Mouse (Mus musculus) lung, embryonic 14.5 days (tissue): ENCODE results near the gene Inpp5e. TPM values are rescaled to one million over a fixed set of nuclear protein-coding genes. Genes with fewer than 3 reads are reported as not detected.
A peak's percentile ranks its signal among the peaks of the same experiment; 100 is the strongest.

Experiments
- ATAC-seq: fragments of 200-750 bp; cut with Nextera tagmentation; 2 replicates; pipeline ENCODE4 v1.8.0; 2017; ENCODE audit warnings: mild to moderate bottlenecking, moderate TSS enrichment, moderate library complexity; ENCODE audit not compliant: insufficient read depth
- DNase-seq: peaks from one replicate; pipeline ENCODE4 v3.0.0-alpha.2; 2015
- H3K27ac ChIP-seq: fragments of 300-500 bp; sonication (generic); 2 replicates; pipeline ENCODE4 v1.5.1; 2014; ENCODE audit warnings: low read depth, mild to moderate bottlenecking, moderate library complexity
- H3K27me3 ChIP-seq: fragments of 300-500 bp; sonication (generic); 2 replicates; pipeline ENCODE4 v1.6.1; 2014; ENCODE audit warnings: low read length, control low read depth; ENCODE audit not compliant: insufficient read depth
- H3K36me3 ChIP-seq: fragments of 300-500 bp; sonication (generic); 2 replicates; pipeline ENCODE4 v1.6.1; 2014; ENCODE audit warnings: control low read depth; ENCODE audit not compliant: insufficient read depth
- H3K4me1 ChIP-seq: fragments of 300-500 bp; sonication (generic); 2 replicates; pipeline ENCODE4 v1.6.1; 2014; ENCODE audit warnings: antibody characterized with exemption, control low read depth; ENCODE audit not compliant: insufficient read depth
- H3K4me2 ChIP-seq: fragments of 300-500 bp; sonication (generic); 2 replicates; pipeline ENCODE4 v1.6.1; 2014; ENCODE audit warnings: mild to moderate bottlenecking
- H3K4me3 ChIP-seq: fragments of 300-500 bp; sonication (generic); 2 replicates; pipeline ENCODE4 v1.5.1; 2014; ENCODE audit warnings: low read depth, low read length
- H3K9ac ChIP-seq: fragments of 300-500 bp; sonication (generic); 2 replicates; pipeline ENCODE4 v1.6.1; 2014
- H3K9me3 ChIP-seq: fragments of 300-500 bp; sonication (generic); 2 replicates; pipeline ENCODE4 v1.6.1; 2016; ENCODE audit warnings: low read depth, low read length, control low read depth
- CTCF ChIP-seq: IDR thresholded peaks from 2 replicates; pipeline ENCODE4 v1.5.1; 2016; ENCODE audit warnings: antibody characterized with exemption, low read depth
- WGBS: fragments of 180-500 bp; shearing (Covaris S2); extraction: QIAGEN DNeasy Blood & Tissue Kit; methylation state at CpG from one replicate; pipeline ENCODE4 v1.1.7; 2014; 5-methylcytosine and 5-hydroxymethylcytosine counted together
- polyA plus RNA-seq: library from polyadenylated mRNA; unstranded; fragments of >200 nt; fragmentation: Nextera tagmentation; extraction: Ambion mirVana; gene quantifications from 2 replicates; pipeline ENCODE4 v1.2.1, GENCODE M21; 2014

The Inpp5e gene
- 18.6 and 22.4 TPM in 2 replicates for polyA plus RNA-seq

GRCm38 (mm10) chr2:26408515-26409356 lies at the start of gene Inpp5e:
TSS of gene Inpp5e (minus strand) at chr2:26409203.
- H3K9me3 ChIP-seq, result no peaks in the 10 kb centered on the region
- H3K9ac ChIP-seq, result peak within 1 kb of the TSS; percentile 94
- TF ChIP-seq CTCF, result peak; percentile 90
- 0% methylated on average over 57 of the region's 57 CpGs for WGBS
- peak within 1 kb of the TSS; percentile 66; the same call in 1 of the 2 replicates for H3K27ac ChIP-seq
- peaks cover 45% of the 10 kb centered on the region for H3K36me3 ChIP-seq
- peak; percentile 95 for ATAC-seq
- peaks cover 20% of the 10 kb centered on the region for H3K4me1 ChIP-seq
- peak within 1 kb of the TSS; percentile 91 for H3K4me2 ChIP-seq
- peak; percentile 97 for DNase-seq
- peak within 1 kb of the TSS; percentile 95 for H3K4me3 ChIP-seq
- H3K27me3 ChIP-seq, result no peaks in the 10 kb centered on the region

DNA sequence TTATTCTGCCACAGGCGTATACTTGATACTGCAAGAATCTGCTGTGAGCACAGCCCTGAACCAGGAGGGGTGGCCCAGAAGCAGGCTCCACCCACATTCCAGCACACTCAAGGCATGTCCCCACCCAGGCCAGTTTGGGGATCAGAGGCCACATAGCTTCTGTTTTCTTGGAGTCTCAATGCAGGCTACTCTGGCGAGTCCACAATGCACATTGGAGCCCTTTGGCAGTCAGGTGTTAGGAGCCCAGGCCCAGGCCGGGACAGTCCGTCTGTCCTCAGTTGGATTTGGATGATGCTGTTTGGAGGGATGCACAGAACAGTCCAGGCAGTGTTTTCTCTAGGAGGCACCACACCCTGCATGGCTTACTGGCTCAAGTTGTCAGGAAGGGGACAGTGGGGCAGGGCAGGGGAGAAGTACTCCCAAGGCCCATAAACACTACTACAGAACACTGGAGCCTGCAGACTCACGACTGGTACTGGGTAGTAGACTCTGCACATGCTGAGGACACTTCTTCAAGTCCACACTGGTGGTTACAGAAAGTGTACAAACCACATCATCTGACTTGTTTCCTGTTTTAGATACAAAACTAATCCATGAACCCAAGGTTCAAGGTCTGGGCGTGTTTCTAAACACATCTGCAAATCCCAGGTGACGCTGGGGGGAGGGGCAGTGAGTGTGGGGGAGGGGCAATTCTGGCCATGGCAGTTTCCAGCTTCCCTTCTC lies 49.6 kb upstream of the Inpp5e start:
- no peak overlapping the region for H3K9ac ChIP-seq
- peak; percentile 70 for DNase-seq
- H3K4me3 ChIP-seq, result no peak overlapping the region

DNA sequence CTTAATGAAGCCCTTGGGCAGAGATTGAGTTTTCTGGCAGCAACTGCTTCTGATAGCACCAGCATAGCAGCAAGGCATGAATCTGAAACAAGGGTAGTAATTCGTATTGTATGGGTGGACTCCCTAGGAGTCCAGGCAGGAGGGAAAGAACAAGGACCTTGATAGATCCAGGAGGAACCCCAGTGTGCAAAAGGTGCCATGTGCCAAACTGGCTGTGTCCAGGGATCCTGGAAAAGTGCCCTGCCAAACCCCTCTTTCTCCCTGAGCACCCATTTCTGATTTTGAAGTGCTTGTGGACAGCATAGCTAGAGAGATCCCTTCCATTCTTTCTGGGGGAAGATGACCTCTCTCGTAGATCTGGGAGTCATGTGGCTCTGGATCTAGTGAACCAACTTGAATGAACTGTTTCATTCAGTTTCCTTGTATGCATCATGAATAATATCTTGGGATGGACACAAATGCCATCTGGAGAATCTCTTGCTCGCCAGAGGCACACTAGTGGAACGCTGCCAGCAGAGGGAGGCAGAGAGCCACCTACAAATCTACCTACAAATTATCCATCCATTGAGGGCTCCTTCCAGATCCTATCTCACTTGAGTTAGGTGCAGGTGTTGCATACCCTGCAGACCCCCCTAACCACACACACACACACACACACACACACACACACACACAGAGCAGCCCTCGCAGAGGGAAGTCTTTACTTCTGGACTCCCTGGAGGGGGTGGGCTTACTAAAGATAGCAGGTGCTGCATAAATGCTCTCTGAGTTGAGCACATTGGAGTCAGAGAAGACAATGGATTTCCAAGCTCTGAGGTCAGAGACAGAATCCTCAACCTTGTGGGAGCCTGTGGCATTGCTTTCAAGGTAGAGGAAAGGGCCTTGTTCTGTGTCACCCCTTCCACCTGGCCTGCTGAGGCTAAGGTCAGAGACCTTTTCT lies 40.4 kb upstream of the Inpp5e start:
- peak; percentile 94 for TF ChIP-seq CTCF
- Histone ChIP-seq H3K36me3 (no peaks in the 10 kb centered on the region), H3K4me1 (peaks cover 6% of the 10 kb centered on the region), H3K9ac (no peak overlapping the region), H3K4me2 (no peak overlapping the region), H3K4me3 (no peak overlapping the region), H3K9me3 (no peaks in the 10 kb centered on the region), H3K27ac (no peak overlapping the region), H3K27me3 (no peaks in the 10 kb centered on the region)
- WGBS, result 18% methylated on average over 5 of the region's 5 CpGs
- DNase-seq (peak; percentile 90), ATAC-seq (no peak)

More for the DNA sequence above, 49.6 kb upstream of the Inpp5e start:
- Histone ChIP-seq H3K27ac (peak overlapping the region; percentile 70), H3K4me2 (no peak overlapping the region), H3K27me3 (no peaks in the 10 kb centered on the region), H3K4me1 (peaks cover 13% of the 10 kb centered on the region), H3K9me3 (no peaks in the 10 kb centered on the region), H3K36me3 (peaks cover 56% of the 10 kb centered on the region)
- TF ChIP-seq CTCF, result no peak
- peak; percentile 79 for ATAC-seq
- 17% methylated on average over 7 of the region's 7 CpGs for WGBS

GRCm38 (mm10) chr2:26447451-26447850 lies 38.4 kb upstream of the Inpp5e start:
- Histone ChIP-seq H3K9ac (peak overlapping the region; percentile 10; the same call in 1 of the 2 replicates), H3K9me3 (no peaks in the 10 kb centered on the region)

GRCm38 (mm10) chr2:26446671-26447070 lies 37.7 kb upstream of the Inpp5e start:
- H3K27ac ChIP-seq, result peak overlapping the region; percentile 42; the same call in 1 of the 2 replicates
- 67% methylated on average over 4 of the region's 4 CpGs for WGBS
- ATAC-seq (no peak), DNase-seq (no peak)
- peaks cover 4% of the 10 kb centered on the region for H3K36me3 ChIP-seq
- H3K4me2 ChIP-seq, result peak overlapping the region; percentile 88
- no peaks in the 10 kb centered on the region for H3K27me3 ChIP-seq
- peak overlapping the region; percentile 94 for H3K4me3 ChIP-seq
- no peak for TF ChIP-seq CTCF
- no peaks in the 10 kb centered on the region for H3K9me3 ChIP-seq
- H3K4me1 ChIP-seq, result peaks cover 14% of the 10 kb centered on the region
- H3K9ac ChIP-seq, result peak overlapping the region; percentile 71

More at GRCm38 (mm10) chr2:26447451-26447850, 38.4 kb upstream of the Inpp5e start:
- no peaks in the 10 kb centered on the region for H3K36me3 ChIP-seq
- no peak overlapping the region for H3K27ac ChIP-seq
- TF ChIP-seq CTCF, result no peak
- 54% methylated on average over 1 of the region's 1 CpGs for WGBS
- ATAC-seq (no peak), DNase-seq (no peak)
- H3K4me1 ChIP-seq, result peaks cover 14% of the 10 kb centered on the region
- no peak overlapping the region for H3K4me3 ChIP-seq
- no peak overlapping the region for H3K4me2 ChIP-seq
- H3K27me3 ChIP-seq, result no peaks in the 10 kb centered on the region

- Histone ChIP-seq H3K4me1 (peaks cover 14% of the 10 kb centered on the region), H3K4me2 (peak overlapping the region; percentile 88), H3K27ac (peak overlapping the region; percentile 76), H3K9ac (peak overlapping the region; percentile 71), H3K36me3 (peaks cover 12% of the 10 kb centered on the region), H3K27me3 (no peaks in the 10 kb centered on the region), H3K9me3 (no peaks in the 10 kb centered on the region), H3K4me3 (peak overlapping the region; percentile 94)
- TF ChIP-seq CTCF, result no peak; the same call in 1 of the 2 replicates
- under 1% methylated on average over 44 of the region's 44 CpGs for WGBS
- ATAC-seq (peak; percentile 92), DNase-seq (peak; percentile 95)
Observed at GRCm38 (mm10) chr2:26445666-26446445, 36.9 kb upstream of the Inpp5e start.
